Mouse (Mus musculus): ENCODE results near the gene Ufsp1.

Ufsp1 gene

GRCm38 (mm10) chr5:137295712-137296111 lies 1.3 kb downstream of the Ufsp1 start:
- WGBS, result 88% methylated on average over 15 of the region's 15 CpGs

GRCm38 (mm10) chr5:137297126-137297525 lies 2.7 kb downstream of the Ufsp1 start:
- WGBS, result 88% methylated on average over 14 of the region's 14 CpGs

GRCm38 (mm10) chr5:137299240-137299639 lies 4.8 kb downstream of the Ufsp1 start:
- WGBS, result 83% methylated on average over 7 of the region's 7 CpGs

- 51% methylated on average over 21 of the region's 21 CpGs for WGBS
Measured at GRCm38 (mm10) chr5:137301253-137301652, 6.8 kb downstream of the Ufsp1 start.

GRCm38 (mm10) chr5:137303609-137304008 lies 9.2 kb downstream of the Ufsp1 start:
- WGBS, result 84% methylated on average over 4 of the region's 4 CpGs

- 38% methylated on average over 3 of the region's 3 CpGs for WGBS
Measured at GRCm38 (mm10) chr5:137304165-137304564, 9.7 kb downstream of the Ufsp1 start.

GRCm38 (mm10) chr5:137304816-137305215 lies 10.4 kb downstream of the Ufsp1 start:
- WGBS, result 31% methylated on average over 4 of the region's 4 CpGs

- WGBS, result 27% methylated on average over 3 of the region's 3 CpGs
Measured at GRCm38 (mm10) chr5:137305822-137306221, 11.4 kb downstream of the Ufsp1 start.

- 6% methylated on average over 12 of the region's 12 CpGs for WGBS
Measured at GRCm38 (mm10) chr5:137306439-137307005, 12.1 kb downstream of the Ufsp1 start.

GRCm38 (mm10) chr5:137307071-137307912 lies 12.9 kb downstream of the Ufsp1 start, which contains the start of gene Srrt:
Srrt (minus strand) TSS chr5:137307674.
- WGBS, result under 1% methylated on average over 67 of the region's 72 CpGs

- 92% methylated on average over 4 of the region's 4 CpGs for WGBS
Measured at GRCm38 (mm10) chr5:137308356-137308755, 13.9 kb downstream of the Ufsp1 start.

GRCm38 (mm10) chr5:137313466-137314192 lies 19.2 kb downstream of the Ufsp1 start:
- 19% methylated on average over 22 of the region's 22 CpGs for WGBS

GRCm38 (mm10) chr5:137314193-137315083 lies 20.0 kb downstream of the Ufsp1 start, which contains the start of gene Trip6:
Trip6 (minus strand) TSS chr5:137314404.
- 35% methylated on average over 30 of the region's 30 CpGs for WGBS

- 64% methylated on average over 30 of the region's 30 CpGs for WGBS
Measured at GRCm38 (mm10) chr5:137315084-137315903, 20.9 kb downstream of the Ufsp1 start.

GRCm38 (mm10) chr5:137317361-137317760 lies 22.9 kb downstream of the Ufsp1 start:
- 92% methylated on average over 8 of the region's 8 CpGs for WGBS

- 100% methylated on average over 1 of the region's 1 CpGs for WGBS
Measured at GRCm38 (mm10) chr5:137318570-137318969, 24.1 kb downstream of the Ufsp1 start.

- 96% methylated on average over 3 of the region's 3 CpGs for WGBS
Measured at GRCm38 (mm10) chr5:137320996-137321395, 26.6 kb downstream of the Ufsp1 start.

- 87% methylated on average over 7 of the region's 7 CpGs for WGBS
Measured at GRCm38 (mm10) chr5:137330910-137331309, 36.5 kb downstream of the Ufsp1 start.

- WGBS, result 17% methylated on average over 15 of the region's 15 CpGs
Measured at GRCm38 (mm10) chr5:137332857-137333511, 38.6 kb downstream of the Ufsp1 start.

All from cerebral cortex, adult 2 months (tissue).